Mouse (Mus musculus): ENCODE results near the gene Eps8l3. TPM values are rescaled to one million over a fixed set of nuclear protein-coding genes. Genes with fewer than 3 reads are reported as not detected.

The Eps8l3 gene
- polyA plus RNA-seq, 1 experiment, result not detected

DNA sequence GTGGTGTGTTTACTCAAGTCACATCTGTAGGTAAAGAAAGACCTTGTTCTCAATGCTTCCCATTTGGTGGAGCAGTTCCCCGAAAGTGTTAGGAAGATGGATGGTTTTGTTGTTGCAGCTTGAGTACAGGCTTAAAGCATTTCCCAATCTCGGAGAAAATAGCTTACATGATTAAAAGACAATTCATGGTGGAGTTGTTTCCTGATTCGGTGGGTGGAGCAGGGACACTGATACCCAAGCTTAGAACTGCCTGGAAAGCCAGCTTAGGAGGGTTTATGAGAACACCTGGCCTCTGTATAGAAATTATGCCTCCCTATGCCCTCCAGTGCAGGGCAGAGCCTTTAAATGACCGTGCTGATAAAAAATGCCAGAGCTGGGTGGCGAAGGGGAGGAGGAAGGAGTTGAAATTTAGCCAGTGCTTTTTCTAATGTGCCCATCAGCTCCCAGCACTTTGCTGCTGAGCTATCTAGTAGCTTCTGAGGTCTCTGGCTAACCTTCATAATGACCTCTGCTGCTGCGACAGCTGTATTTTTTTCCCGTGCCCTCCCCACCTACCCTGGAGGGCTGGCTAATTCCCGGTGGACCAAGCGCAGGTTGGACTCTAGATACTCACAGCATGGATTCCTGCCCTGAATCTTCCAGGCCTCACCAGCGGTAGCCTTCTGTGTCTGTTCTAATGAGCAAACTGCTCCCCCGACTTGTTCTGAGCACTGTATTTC, 24.1 kb downstream of the Eps8l3 start:
- TF ChIP-seq POLR2AphosphoS2 (IDR thresholded peaks at IDR 0.05; ENCODE audit: insufficient read length, low read depth), result no peak
- TF ChIP-seq MYOD1 (IDR thresholded peaks at IDR 0.05; ENCODE audit: control insufficient read depth in 1 of 3, insufficient read length in 2 of 3, low read depth in 2 of 3), result no peak
- TF ChIP-seq TCF3 (IDR thresholded peaks at IDR 0.05; ENCODE audit: insufficient read length, low read depth), result no peak
- no peak for TF ChIP-seq USF1 (IDR thresholded peaks at IDR 0.05; ENCODE audit: low read depth)
- no peak for TF ChIP-seq E2F4 (IDR thresholded peaks at IDR 0.05; ENCODE audit: insufficient read depth)
- no peak for TF ChIP-seq MAX (IDR thresholded peaks at IDR 0.05; ENCODE audit: low read depth)
- no peak for TF ChIP-seq TCF12 (IDR thresholded peaks at IDR 0.05; ENCODE audit: insufficient read depth, poor library complexity, severe bottlenecking)
- no peak for TF ChIP-seq REST (IDR thresholded peaks at IDR 0.05; ENCODE audit: insufficient read depth, insufficient read length)
- no peak for TF ChIP-seq SRF (IDR thresholded peaks at IDR 0.05; ENCODE audit: control insufficient read depth, insufficient read length, low read depth)
- TF ChIP-seq POLR2A (IDR thresholded peaks at IDR 0.05; ENCODE audit: insufficient read length, low read depth), result no peak
- no peak for TF ChIP-seq MYOG (IDR thresholded peaks at IDR 0.05; ENCODE audit: control insufficient read depth in 1 of 3, insufficient read depth in 1 of 3, insufficient read length in 2 of 3, low read depth in 2 of 3)
- TF ChIP-seq CEBPB (IDR thresholded peaks at IDR 0.05; ENCODE audit: insufficient read depth, poor library complexity, severe bottlenecking), result no peak
- no peak overlapping the region for H3K4me2 ChIP-seq (ENCODE audit: low read depth)
- H3K4me3 ChIP-seq, result no peak overlapping the region
- no peaks in the 10 kb centered on the region for H3K36me3 ChIP-seq (ENCODE audit: control insufficient read depth, insufficient read depth)
- H3ac ChIP-seq (ENCODE audit: control insufficient read depth, insufficient read length), result no peak overlapping the region
- H3K79me2 ChIP-seq (ENCODE audit: control insufficient read depth, insufficient read depth), result no peaks in the 10 kb centered on the region
- peaks cover 33% of the 10 kb centered on the region for H3K27me3 ChIP-seq (ENCODE audit: control insufficient read depth, insufficient read depth, insufficient read length)

DNA sequence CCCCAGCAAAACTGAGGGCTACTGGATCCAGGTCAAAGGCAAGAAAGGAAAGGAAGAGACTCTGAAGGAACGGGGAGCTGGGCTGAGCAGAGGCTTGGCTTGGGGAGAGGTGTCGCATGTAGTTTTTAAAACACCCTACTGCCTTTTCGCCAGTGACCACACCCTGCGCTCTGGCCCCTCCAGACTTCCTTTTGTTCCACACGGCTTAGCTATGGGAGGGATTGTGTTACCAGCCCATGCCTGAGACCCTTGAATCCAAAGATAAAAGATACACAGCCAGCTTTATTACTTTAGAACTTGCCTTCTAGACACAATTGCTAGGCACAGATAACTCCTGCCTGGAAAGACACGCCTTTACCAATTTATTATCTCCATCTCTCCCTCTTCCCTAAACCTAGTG, 28.9 kb downstream of the Eps8l3 start:
- H3K4me3 ChIP-seq, result no peak overlapping the region
- no peaks in the 10 kb centered on the region for H3K79me2 ChIP-seq (ENCODE audit: control insufficient read depth, insufficient read depth)
- peaks cover 74% of the 10 kb centered on the region for H3K27me3 ChIP-seq (ENCODE audit: control insufficient read depth, insufficient read depth, insufficient read length)
- H3K4me2 ChIP-seq (ENCODE audit: low read depth), result no peak overlapping the region
- H3ac ChIP-seq (ENCODE audit: control insufficient read depth, insufficient read length), result no peak overlapping the region
- no peak for TF ChIP-seq POLR2A (IDR thresholded peaks at IDR 0.05; ENCODE audit: insufficient read length, low read depth)
- TF ChIP-seq REST (IDR thresholded peaks at IDR 0.05; ENCODE audit: insufficient read depth, insufficient read length), result no peak
- no peak for TF ChIP-seq E2F4 (IDR thresholded peaks at IDR 0.05; ENCODE audit: insufficient read depth)
- TF ChIP-seq TCF12 (IDR thresholded peaks at IDR 0.05; ENCODE audit: insufficient read depth, poor library complexity, severe bottlenecking), result no peak
- TF ChIP-seq MYOD1 (IDR thresholded peaks at IDR 0.05; ENCODE audit: control insufficient read depth in 1 of 3, insufficient read length in 2 of 3, low read depth in 2 of 3), result no peak
- no peak for TF ChIP-seq MYOG (IDR thresholded peaks at IDR 0.05; ENCODE audit: control insufficient read depth in 1 of 3, insufficient read depth in 1 of 3, insufficient read length in 2 of 3, low read depth in 2 of 3)
- TF ChIP-seq SRF (IDR thresholded peaks at IDR 0.05; ENCODE audit: control insufficient read depth, insufficient read length, low read depth), result no peak
- no peak for TF ChIP-seq TCF3 (IDR thresholded peaks at IDR 0.05; ENCODE audit: insufficient read length, low read depth)
- H3K36me3 ChIP-seq (ENCODE audit: control insufficient read depth, insufficient read depth), result no peaks in the 10 kb centered on the region

DNA sequence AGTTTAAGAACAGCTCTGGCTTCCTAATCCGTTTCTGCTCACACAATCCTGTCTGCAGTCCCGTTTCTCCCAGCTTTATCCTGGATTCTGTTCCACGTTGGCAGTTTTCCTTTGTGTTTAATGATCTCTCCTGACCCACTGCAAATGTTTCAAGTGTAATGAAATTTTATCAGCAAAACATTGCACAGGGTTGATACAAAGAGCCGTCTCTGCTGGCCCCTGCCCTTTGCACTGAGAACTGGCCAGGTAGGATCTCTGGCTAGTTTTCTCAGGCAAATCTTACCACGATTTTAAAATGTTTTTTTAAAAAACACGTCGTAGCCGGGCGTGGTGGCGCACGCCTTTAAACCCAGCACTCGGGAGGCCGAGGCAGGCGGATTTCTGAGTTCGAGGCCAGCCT, 39.6 kb downstream of the Eps8l3 start:
- no peak overlapping the region for H3K4me3 ChIP-seq
- H3K27me3 ChIP-seq (ENCODE audit: control insufficient read depth, insufficient read depth, insufficient read length), result peaks cover 39% of the 10 kb centered on the region
- H3K4me2 ChIP-seq (ENCODE audit: low read depth), result no peak overlapping the region
- no peaks in the 10 kb centered on the region for H3K36me3 ChIP-seq (ENCODE audit: control insufficient read depth, insufficient read depth)
- no peak overlapping the region for H3ac ChIP-seq (ENCODE audit: control insufficient read depth, insufficient read length)
- TF ChIP-seq USF1 (IDR thresholded peaks at IDR 0.05; ENCODE audit: low read depth), result no peak
- no peak for TF ChIP-seq POLR2A (IDR thresholded peaks at IDR 0.05; ENCODE audit: insufficient read length, low read depth)
- H3K79me2 ChIP-seq (ENCODE audit: control insufficient read depth, insufficient read depth), result no peaks in the 10 kb centered on the region

DNA sequence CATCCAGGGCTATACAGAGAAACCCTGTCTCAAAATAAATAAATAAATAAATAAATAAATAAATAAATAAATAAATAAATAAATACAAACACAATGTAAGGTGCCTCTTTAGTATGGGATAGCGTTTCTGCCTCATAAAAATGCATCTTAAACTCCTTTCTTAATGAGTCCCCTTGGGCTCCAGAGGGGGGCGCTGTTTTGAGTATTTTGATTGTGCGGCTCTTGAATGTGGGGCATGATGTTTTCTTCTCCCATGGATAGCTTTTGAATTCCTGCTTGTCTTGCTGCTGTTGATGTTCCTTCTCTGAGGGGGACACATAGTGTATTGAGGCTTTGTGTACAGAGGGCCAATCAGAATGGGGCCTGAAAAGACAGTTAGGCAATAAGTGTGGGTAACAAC, 40.1 kb downstream of the Eps8l3 start:
- Histone ChIP-seq H3K27me3 (ENCODE audit: control insufficient read depth, insufficient read depth, insufficient read length) (peaks cover 38% of the 10 kb centered on the region), H3K79me2 (ENCODE audit: control insufficient read depth, insufficient read depth) (no peaks in the 10 kb centered on the region), H3K36me3 (ENCODE audit: control insufficient read depth, insufficient read depth) (no peaks in the 10 kb centered on the region), H3K4me3 (no peak overlapping the region), H3ac (ENCODE audit: control insufficient read depth, insufficient read length) (no peak overlapping the region), H3K4me2 (ENCODE audit: low read depth) (no peak overlapping the region)
- no peak for TF ChIP-seq MYOG (IDR thresholded peaks at IDR 0.05; ENCODE audit: control insufficient read depth in 1 of 3, insufficient read depth in 1 of 3, insufficient read length in 2 of 3, low read depth in 2 of 3)
- no peak for TF ChIP-seq USF1 (IDR thresholded peaks at IDR 0.05; ENCODE audit: low read depth)
- no peak for TF ChIP-seq POLR2A (IDR thresholded peaks at IDR 0.05; ENCODE audit: insufficient read length, low read depth)
- no peak for TF ChIP-seq TCF12 (IDR thresholded peaks at IDR 0.05; ENCODE audit: insufficient read depth, poor library complexity, severe bottlenecking)
- TF ChIP-seq CEBPB (IDR thresholded peaks at IDR 0.05; ENCODE audit: insufficient read depth, poor library complexity, severe bottlenecking), result no peak
- no peak for TF ChIP-seq TCF3 (IDR thresholded peaks at IDR 0.05; ENCODE audit: insufficient read length, low read depth)
- no peak for TF ChIP-seq E2F4 (IDR thresholded peaks at IDR 0.05; ENCODE audit: insufficient read depth)
- no peak for TF ChIP-seq MYOD1 (IDR thresholded peaks at IDR 0.05; ENCODE audit: control insufficient read depth in 1 of 3, insufficient read length in 2 of 3, low read depth in 2 of 3)
- TF ChIP-seq REST (IDR thresholded peaks at IDR 0.05; ENCODE audit: insufficient read depth, insufficient read length), result no peak
- TF ChIP-seq POLR2AphosphoS2 (IDR thresholded peaks at IDR 0.05; ENCODE audit: insufficient read length, low read depth), result no peak
- TF ChIP-seq SRF (IDR thresholded peaks at IDR 0.05; ENCODE audit: control insufficient read depth, insufficient read length, low read depth), result no peak
- TF ChIP-seq MAX (IDR thresholded peaks at IDR 0.05; ENCODE audit: low read depth), result no peak

DNA sequence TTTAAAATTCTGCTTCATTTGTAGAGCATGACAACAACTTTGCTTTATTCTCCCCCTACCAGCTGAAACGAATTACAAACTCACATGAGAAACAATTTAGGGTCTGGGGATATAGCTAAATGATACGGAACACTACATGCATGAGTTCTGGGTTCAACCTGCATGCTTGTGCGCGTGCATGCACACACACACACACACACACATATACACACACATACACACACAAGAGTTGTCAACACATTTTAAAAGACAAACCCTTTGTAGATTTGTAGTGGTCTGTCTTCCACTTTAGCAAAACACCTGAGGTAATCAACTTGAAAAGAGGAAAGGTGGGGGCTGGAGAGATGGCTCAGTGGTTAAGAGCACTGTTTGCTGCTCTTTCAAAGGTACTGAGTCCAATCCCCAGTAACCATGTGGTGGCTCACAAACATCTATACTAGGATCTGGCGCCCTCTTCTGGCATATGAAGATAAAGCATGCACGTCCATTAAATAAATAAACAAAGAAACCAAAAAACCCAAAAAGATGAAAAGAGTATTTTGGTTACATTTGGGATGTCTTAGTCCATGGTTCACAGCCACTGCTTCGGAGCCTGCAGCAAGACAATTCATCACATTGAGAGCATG, 40.9 kb downstream of the Eps8l3 start:
- peaks cover 35% of the 10 kb centered on the region for H3K27me3 ChIP-seq (ENCODE audit: control insufficient read depth, insufficient read depth, insufficient read length)
- H3K79me2 ChIP-seq (ENCODE audit: control insufficient read depth, insufficient read depth), result no peaks in the 10 kb centered on the region
- no peaks in the 10 kb centered on the region for H3K36me3 ChIP-seq (ENCODE audit: control insufficient read depth, insufficient read depth)
- TF ChIP-seq MAX (IDR thresholded peaks at IDR 0.05; ENCODE audit: low read depth) (no peak), USF1 (IDR thresholded peaks at IDR 0.05; ENCODE audit: low read depth) (no peak), MYOG (IDR thresholded peaks at IDR 0.05; ENCODE audit: control insufficient read depth in 1 of 3, insufficient read depth in 1 of 3, insufficient read length in 2 of 3, low read depth in 2 of 3) (no peak), MYOD1 (IDR thresholded peaks at IDR 0.05; ENCODE audit: control insufficient read depth in 1 of 3, insufficient read length in 2 of 3, low read depth in 2 of 3) (no peak), SRF (IDR thresholded peaks at IDR 0.05; ENCODE audit: control insufficient read depth, insufficient read length, low read depth) (no peak), POLR2A (IDR thresholded peaks at IDR 0.05; ENCODE audit: insufficient read length, low read depth) (no peak), CEBPB (IDR thresholded peaks at IDR 0.05; ENCODE audit: insufficient read depth, poor library complexity, severe bottlenecking) (no peak), POLR2AphosphoS2 (IDR thresholded peaks at IDR 0.05; ENCODE audit: insufficient read length, low read depth) (no peak), REST (IDR thresholded peaks at IDR 0.05; ENCODE audit: insufficient read depth, insufficient read length) (no peak)
- no peak overlapping the region for H3K4me2 ChIP-seq (ENCODE audit: low read depth)
- H3K4me3 ChIP-seq, result no peak overlapping the region
- no peak overlapping the region for H3ac ChIP-seq (ENCODE audit: control insufficient read depth, insufficient read length)
